Comparison of ENCODE assay signal across 12 mouse cellular contexts in genomic region chr10:123268568-123268967, GRCm38 (mm10). TPM values are rescaled to one million over a fixed set of nuclear protein-coding genes. Genes with fewer than 3 reads are reported as not detected.
DNase-seq lines count a peak whose midpoint lies in the region; ATAC-seq lines count a peak whose summit lies in the region.
"Had no signal": no experiment of that assay in that cellular context is flagged by ENCODE, and none has a peak within 500 bp of the region (broad histone marks: within the 10 kb centered on the region; RNA-seq: fewer than 3 reads in every experiment).

No protein-coding gene starts in this region.

- no peak overlapping the region for H3K9ac ChIP-seq in forebrain, embryonic 15.5 days (replicated peaks)
- no peak overlapping the region for H3K9ac ChIP-seq in forebrain, embryonic 12.5 days
- H3K9ac ChIP-seq in kidney, embryonic 14.5 days (ENCODE audit: low read depth, low read length) = no peak overlapping the region
- H3K9ac ChIP-seq: liver, embryonic 13.5 days; neural tube, embryonic 12.5 days had no signal

- no peaks in the 10 kb centered on the region for H3K9me3 ChIP-seq in forebrain, embryonic 15.5 days
- H3K9me3 ChIP-seq in forebrain, embryonic 12.5 days = no peaks in the 10 kb centered on the region
- no peaks in the 10 kb centered on the region for H3K9me3 ChIP-seq in kidney, embryonic 14.5 days (ENCODE audit: control insufficient read depth, low read length)
- H3K9me3 ChIP-seq: liver, embryonic 13.5 days; neural tube, embryonic 12.5 days had no signal

- WGBS in forebrain, embryonic 15.5 days = 39% methylated on average over 10 of the region's 10 CpGs
- 73% methylated on average over 10 of the region's 10 CpGs for WGBS in forebrain, embryonic 12.5 days
- WGBS in kidney, embryonic 14.5 days = 65% methylated on average over 10 of the region's 10 CpGs

- H3K27me3 ChIP-seq in forebrain, embryonic 15.5 days = no peaks in the 10 kb centered on the region
- peaks cover 26% of the 10 kb centered on the region for H3K27me3 ChIP-seq in forebrain, embryonic 12.5 days
- no peaks in the 10 kb centered on the region for H3K27me3 ChIP-seq in kidney, embryonic 14.5 days (ENCODE audit: control insufficient read depth, insufficient read depth, low read length)

- ATAC-seq in forebrain, embryonic 15.5 days (replicated peaks) = no peak
- no peak for ATAC-seq in forebrain, embryonic 12.5 days (ENCODE audit: low FRiP score)
- ATAC-seq in kidney, embryonic 14.5 days (ENCODE audit: low FRiP score, low TSS enrichment) = no peak

- no peak overlapping the region for H3K27ac ChIP-seq in forebrain, embryonic 15.5 days (replicated peaks)
- no peak overlapping the region for H3K27ac ChIP-seq in forebrain, embryonic 12.5 days
- H3K27ac ChIP-seq in kidney, embryonic 14.5 days (ENCODE audit: low read depth, low read length) = no peak overlapping the region
- H3K27ac ChIP-seq: liver, embryonic 13.5 days; neural tube, embryonic 12.5 days had no signal

- H3K36me3 ChIP-seq in forebrain, embryonic 15.5 days = no peaks in the 10 kb centered on the region
- no peaks in the 10 kb centered on the region for H3K36me3 ChIP-seq in forebrain, embryonic 12.5 days (replicated peaks)
- H3K36me3 ChIP-seq in kidney, embryonic 14.5 days (ENCODE audit: control insufficient read depth, insufficient read depth, low read length) = no peaks in the 10 kb centered on the region
- H3K36me3 ChIP-seq: liver, embryonic 13.5 days; neural tube, embryonic 12.5 days had no signal

- DNase-seq in right cerebral cortex, adult 2 months (ENCODE audit: low spot score in 2 of 2) = peak; percentile 59 to 63
- no peak for DNase-seq in right cerebral cortex, postnatal 4 days
- peak; percentile 31 to 42 for DNase-seq in layer of hippocampus, postnatal 14 days (ENCODE audit: low spot score in 2 of 2)
- no peak for DNase-seq in liver
- DNase-seq in kidney, postnatal 10 days = no peak
- DNase-seq: kidney, postnatal 36 days; liver, embryonic 13.5 days had no signal

- H3K4me2 ChIP-seq in forebrain, embryonic 15.5 days (replicated peaks) = peak overlapping the region; percentile 17
- no peak overlapping the region for H3K4me2 ChIP-seq in forebrain, embryonic 12.5 days
- no peak overlapping the region for H3K4me2 ChIP-seq in kidney, embryonic 14.5 days (replicated peaks; ENCODE audit: low read depth, low read length)
- H3K4me2 ChIP-seq: liver, embryonic 13.5 days; neural tube, embryonic 12.5 days had no signal

- 0 out of 2 replicates have a peak overlapping the region, but pooled peaks have one; percentile 4 for H3K4me3 ChIP-seq in forebrain, embryonic 15.5 days
- no peak overlapping the region for H3K4me3 ChIP-seq in forebrain, embryonic 12.5 days (replicated peaks)
- H3K4me3 ChIP-seq in kidney, embryonic 14.5 days (ENCODE audit: low read length) = no peak overlapping the region
- H3K4me3 ChIP-seq: liver, embryonic 13.5 days; neural tube, embryonic 12.5 days had no signal

- H3K4me1 ChIP-seq in forebrain, embryonic 15.5 days = peaks cover 20% of the 10 kb centered on the region
- peaks cover 17% of the 10 kb centered on the region for H3K4me1 ChIP-seq in forebrain, embryonic 12.5 days
- no peaks in the 10 kb centered on the region for H3K4me1 ChIP-seq in kidney, embryonic 14.5 days (ENCODE audit: control insufficient read depth, insufficient read depth, low read length)

RNA-seq across cellular contexts. Expression of gene Fam19a2, which starts 4.8 kb away (rescaled TPM):
- polyA plus RNA-seq in forebrain, embryonic 15.5 days (2015; fragmentation: Nextera tagmentation; extraction: Ambion mirVana) = 35.9 and 39.2 TPM in 2 replicates
- polyA plus RNA-seq in forebrain, embryonic 12.5 days (2016; fragmentation: Nextera tagmentation; extraction: Ambion mirVana) = 9.3 and 10.2 TPM in 2 replicates
- total RNA-seq in layer of hippocampus, postnatal 14 days (2021) = 10 to 100 TPM; 51.7 to 52.9 TPM
- 5.3 and 5.4 TPM in 2 replicates for polyA plus RNA-seq in kidney, embryonic 14.5 days (2014; fragmentation: Nextera tagmentation; extraction: Ambion mirVana)
- total RNA-seq: common myeloid progenitor, adult 5-6 weeks had no signal

Comparison
In these comparisons a context has a peak if more than half of its experiments do, and no peak if none do; other contexts are left out.
1. DNase-seq: peak in right cerebral cortex, adult 2 months (2 of 2) and layer of hippocampus, postnatal 14 days (2 of 2); none in right cerebral cortex, postnatal 4 days (single experiment), liver (single experiment) and kidney, postnatal 10 days (single experiment).